Mouse (Mus musculus) MEL (cell line): Measurements from ENCODE around the gene Slc3a2. TPM values are rescaled to one million over a fixed set of nuclear protein-coding genes. Genes with fewer than 3 reads are reported as not detected.
A peak's percentile ranks its signal among the peaks of the same experiment; 100 is the strongest.

Experiments used
- DNase-seq: peaks from one replicate; pipeline ENCODE4 v3.0.0; 2011; ENCODE audit warnings: low read depth, low spot score
- H3K27ac ChIP-seq: 2 replicates; pipeline ENCODE4 v1.5.1; 2012; ENCODE audit warnings: low read depth, mild to moderate bottlenecking, control low read depth, low read length, moderate library complexity; ENCODE audit not compliant: control insufficient read depth
- H3K27me3 ChIP-seq, 2 experiments: fragments of 150-350 bp in 1 of 2; sonication (generic) in 1 of 2; 2 replicates each; pipeline ENCODE4 v1.6.1; 2012; ENCODE audit warnings: low read length in 2 of 2, mild to moderate bottlenecking in 2 of 2, improper control_type of control experiment in 1 of 2, moderate library complexity in 1 of 2; ENCODE audit not compliant: insufficient read depth in 2 of 2, control insufficient read depth in 1 of 2
- H3K36me3 ChIP-seq, 2 experiments: 2 replicates each; pipeline ENCODE4 v1.6.1; 2012 to 2014; ENCODE audit warnings: low read length in 2 of 2, improper control_type of control experiment in 1 of 2, inconsistent platforms in 1 of 2, mild to moderate bottlenecking in 1 of 2; ENCODE audit not compliant: insufficient read depth in 2 of 2, control insufficient read depth in 1 of 2
- H3K4me1 ChIP-seq, 2 experiments: fragments of 150-350 bp in 1 of 2; sonication (generic) in 1 of 2; 2 replicates each; pipeline ENCODE4 v1.6.1; 2012; ENCODE audit warnings: low read length in 2 of 2, improper control_type of control experiment in 1 of 2, mild to moderate bottlenecking in 1 of 2; ENCODE audit not compliant: insufficient read depth in 2 of 2, control insufficient read depth in 1 of 2
- H3K4me3 ChIP-seq, 2 experiments: fragments of 150-350 bp in 1 of 2; sonication (generic) in 1 of 2; 2 replicates each; pipeline ENCODE4 v1.5.1; 2012; ENCODE audit warnings: low read depth in 2 of 2, low read length in 2 of 2, mild to moderate bottlenecking in 2 of 2, moderate library complexity in 2 of 2, control low read depth in 1 of 2, improper control_type of control experiment in 1 of 2; ENCODE audit not compliant: control insufficient read depth in 1 of 2, insufficient read depth in 1 of 2
- H3K79me2 ChIP-seq: 2 replicates; pipeline ENCODE4 v1.6.1; 2012; ENCODE audit warnings: mild to moderate bottlenecking, low read length, moderate library complexity; ENCODE audit not compliant: control insufficient read depth, poor library complexity, insufficient read depth
- H3K9ac ChIP-seq: 2 replicates; pipeline ENCODE4 v1.6.1; 2012; ENCODE audit warnings: low read depth, mild to moderate bottlenecking, control low read depth, low read length, moderate library complexity; ENCODE audit not compliant: control insufficient read depth, poor library complexity, severe bottlenecking
- H3K9me3 ChIP-seq: fragments of 150-350 bp; sonication (generic); replicated peaks from 2 replicates; pipeline ENCODE4 v1.6.1; 2012; ENCODE audit warnings: mild to moderate bottlenecking, low read length, improper control_type of control experiment, moderate library complexity; ENCODE audit not compliant: insufficient read depth
- BHLHE40 ChIP-seq: IDR thresholded peaks from 2 replicates; pipeline ENCODE4 v1.6.1; 2012; ENCODE audit warnings: low read depth, mild to moderate bottlenecking, inconsistent platforms, low read length, improper control_type of control experiment, borderline replicate concordance
- CHD1 ChIP-seq: IDR thresholded peaks from 2 replicates; pipeline ENCODE4 v1.6.1; 2012; ENCODE audit warnings: low read depth, mild to moderate bottlenecking, inconsistent platforms, low read length, improper control_type of control experiment
- CHD2 ChIP-seq: IDR thresholded peaks from 2 replicates; pipeline ENCODE4 v1.6.1; 2011; ENCODE audit warnings: low read length, improper control_type of control experiment
- CTCF ChIP-seq, 3 experiments: IDR thresholded peaks in 2 of 3; conservative IDR thresholded peaks in 1 of 3; 2 replicates each; pipeline ENCODE4 v1.5.1; 2011 to 2012; ENCODE audit warnings: low read length in 3 of 3, low read depth in 2 of 3, mild to moderate bottlenecking in 2 of 3, improper control_type of control experiment in 1 of 3, inconsistent platforms in 1 of 3, mixed read lengths in 1 of 3, moderate library complexity in 1 of 3; ENCODE audit not compliant: control insufficient read depth in 1 of 3, insufficient read depth in 1 of 3, poor library complexity in 1 of 3, severe bottlenecking in 1 of 3
- ELF1 ChIP-seq: IDR thresholded peaks from 2 replicates; pipeline ENCODE4 v1.6.1; 2014; ENCODE audit warnings: low read depth, mild to moderate bottlenecking, inconsistent platforms, low read length, improper control_type of control experiment, moderate library complexity
- EP300 ChIP-seq, 2 experiments: IDR thresholded peaks; 2 replicates each; pipeline ENCODE4 v1.6.1; 2011; ENCODE audit warnings: improper control_type of control experiment in 2 of 2, low read length in 2 of 2, low read depth in 1 of 2, mild to moderate bottlenecking in 1 of 2
- ETS1 ChIP-seq: IDR thresholded peaks from 2 replicates; pipeline ENCODE4 v1.6.1; 2012; ENCODE audit warnings: low read depth, mild to moderate bottlenecking, inconsistent platforms, low read length, improper control_type of control experiment, moderate library complexity
- GABPA ChIP-seq: IDR thresholded peaks from 2 replicates; pipeline ENCODE4 v1.6.1; 2012; ENCODE audit warnings: low read depth, mild to moderate bottlenecking, inconsistent platforms, low read length, improper control_type of control experiment, moderate library complexity
- GATA1 ChIP-seq: IDR thresholded peaks from 2 replicates; pipeline ENCODE4 v1.6.1; 2011; ENCODE audit warnings: low read depth, low read length, improper control_type of control experiment
- HCFC1 ChIP-seq: IDR thresholded peaks from 2 replicates; pipeline ENCODE4 v1.6.1; 2012; ENCODE audit warnings: low read depth, mild to moderate bottlenecking, inconsistent platforms, low read length, improper control_type of control experiment, moderate library complexity
- KAT2A ChIP-seq: conservative IDR thresholded peaks from 2 replicates; pipeline ENCODE4 v1.6.1; 2012; ENCODE audit warnings: low read depth, low read length, improper control_type of control experiment, inconsistent platforms
- MAFK ChIP-seq: IDR thresholded peaks from 2 replicates; pipeline ENCODE4 v1.6.1; 2011; ENCODE audit warnings: low read depth, mild to moderate bottlenecking, low read length, improper control_type of control experiment, borderline replicate concordance
- MAX ChIP-seq: IDR thresholded peaks from 2 replicates; pipeline ENCODE4 v1.6.1; 2011; ENCODE audit warnings: low read length, improper control_type of control experiment
- MAZ ChIP-seq: IDR thresholded peaks from 2 replicates; pipeline ENCODE4 v1.6.1; 2012; ENCODE audit warnings: low read depth, mild to moderate bottlenecking, inconsistent platforms, low read length, improper control_type of control experiment
- MEF2A ChIP-seq: IDR thresholded peaks from 2 replicates; pipeline ENCODE4 v1.6.1; 2014; ENCODE audit warnings: low read depth, mild to moderate bottlenecking, inconsistent platforms, low read length, improper control_type of control experiment; ENCODE audit not compliant: poor library complexity, insufficient replicate concordance, severe bottlenecking; ENCODE audit errors: extremely low read depth
- MYB ChIP-seq: IDR thresholded peaks from 2 replicates; pipeline ENCODE4 v1.6.1; 2011; ENCODE audit warnings: mild to moderate bottlenecking, low read depth, low read length, improper control_type of control experiment
- MYC ChIP-seq: IDR thresholded peaks from 2 replicates; pipeline ENCODE4 v1.6.1; 2011; ENCODE audit warnings: low read depth, mild to moderate bottlenecking, low read length, improper control_type of control experiment, moderate library complexity
- NELFE ChIP-seq: IDR thresholded peaks from 2 replicates; pipeline ENCODE4 v1.6.1; 2011; ENCODE audit warnings: low read depth, low read length, improper control_type of control experiment
- NRF1 ChIP-seq: IDR thresholded peaks from 2 replicates; pipeline ENCODE4 v1.6.1; 2014; ENCODE audit warnings: low read depth, mild to moderate bottlenecking, inconsistent platforms, low read length, improper control_type of control experiment, moderate library complexity; ENCODE audit not compliant: poor library complexity, insufficient read depth, severe bottlenecking
- POLR2A ChIP-seq, 2 experiments: IDR thresholded peaks; 2 replicates each; pipeline ENCODE4 v1.6.1; 2011 to 2012; ENCODE audit warnings: low read length in 2 of 2, mild to moderate bottlenecking in 2 of 2, control low read depth in 1 of 2, improper control_type of control experiment in 1 of 2, low read depth in 1 of 2, moderate library complexity in 1 of 2; ENCODE audit not compliant: control insufficient read depth in 1 of 2, insufficient read depth in 1 of 2, poor library complexity in 1 of 2
- POLR2AphosphoS2 ChIP-seq: IDR thresholded peaks from 2 replicates; pipeline ENCODE4 v1.6.1; 2011; ENCODE audit warnings: low read length, improper control_type of control experiment
- POLR2AphosphoS5 ChIP-seq: IDR thresholded peaks from 2 replicates; pipeline ENCODE4 v1.6.1; 2012; ENCODE audit warnings: low read depth, borderline replicate concordance, mild to moderate bottlenecking, inconsistent platforms, low read length, moderate library complexity, mixed read lengths
- RAD21 ChIP-seq: IDR thresholded peaks from 2 replicates; pipeline ENCODE4 v1.6.1; 2011; ENCODE audit warnings: mild to moderate bottlenecking, low read depth, low read length, improper control_type of control experiment
- SIN3A ChIP-seq: IDR thresholded peaks from 2 replicates; pipeline ENCODE4 v1.6.1; 2012; ENCODE audit warnings: low read length, improper control_type of control experiment, inconsistent platforms
- SMC3 ChIP-seq: IDR thresholded peaks from 2 replicates; pipeline ENCODE4 v1.6.1; 2011; ENCODE audit warnings: low read depth, low read length, improper control_type of control experiment
- TAL1 ChIP-seq: IDR thresholded peaks from 2 replicates; pipeline ENCODE4 v1.6.1; 2012; ENCODE audit warnings: mild to moderate bottlenecking, inconsistent platforms, low read length, moderate library complexity, mixed read lengths
- TBP ChIP-seq: IDR thresholded peaks from 2 replicates; pipeline ENCODE4 v1.8.0; 2011; ENCODE audit warnings: low read depth, low read length, improper control_type of control experiment
- TCF12 ChIP-seq: IDR thresholded peaks from 2 replicates; pipeline ENCODE4 v1.6.1; 2014; ENCODE audit warnings: low read depth, mild to moderate bottlenecking, inconsistent platforms, low read length, improper control_type of control experiment, moderate library complexity
- UBTF ChIP-seq: IDR thresholded peaks from 2 replicates; pipeline ENCODE4 v1.6.1; 2012; ENCODE audit warnings: low read depth, mild to moderate bottlenecking, inconsistent platforms, low read length, improper control_type of control experiment, moderate library complexity, borderline replicate concordance; ENCODE audit not compliant: insufficient read depth
- USF1 ChIP-seq: IDR thresholded peaks from 2 replicates; pipeline ENCODE4 v1.6.1; 2014; ENCODE audit warnings: low read depth, mild to moderate bottlenecking, inconsistent platforms, low read length, improper control_type of control experiment, moderate library complexity
- ZMIZ1 ChIP-seq: IDR thresholded peaks from 2 replicates; pipeline ENCODE4 v1.6.1; 2012; ENCODE audit warnings: low read depth, mild to moderate bottlenecking, inconsistent platforms, low read length, improper control_type of control experiment, moderate library complexity
- ZNF384 ChIP-seq: IDR thresholded peaks from 2 replicates; pipeline ENCODE4 v1.6.1; 2012; ENCODE audit warnings: low read depth, mild to moderate bottlenecking, inconsistent platforms, low read length, improper control_type of control experiment
- polyA plus RNA-seq, 2 experiments: library from polyadenylated mRNA; stranded (reverse) in 1 of 2; unstranded in 1 of 2; fragments of >175 nt in 1 of 2; fragments of >200 nt in 1 of 2; gene quantifications; 2 replicates each; pipeline versions ENCODE4 v1.2.1 to v1.2.4; 2012; ENCODE audit warnings: low replicate concordance in 2 of 2, low read depth in 1 of 2; ENCODE audit not compliant: insufficient read length in 2 of 2, insufficient read depth in 1 of 2, missing spikeins in 1 of 2
- total RNA-seq: library from RNA; depleted of rRNA; stranded (reverse); fragments of 300-350 nt; gene quantifications from 2 replicates; pipeline ENCODE4 v1.2.3, GENCODE M21; 2012

The Slc3a2 gene
- total and polyA plus RNA-seq, 3 experiments = 164 to 670 (median 428) TPM

GRCm38 (mm10) chr19:8712870-8713305, 10.3 kb downstream of the Slc3a2 start (continued):
- TF ChIP-seq KAT2A (peak; percentile 64), HCFC1 (peak; percentile 75), MYC (peak; percentile 98), MAFK (peak; percentile 93), NELFE (peak; percentile 18), ZNF384 (peak; percentile 91), POLR2AphosphoS5 (no peak), MYB (no peak), ETS1 (peak; percentile 89), UBTF (no peak)

GRCm38 (mm10) chr19:8711949-8712869, 11.0 kb downstream of the Slc3a2 start:
- H3K4me1 ChIP-seq = peaks cover 5 to 31% of the 10 kb centered on the region in 2 experiments; a peak in 3 of 4 replicates
- DNase-seq = peak; percentile 78
- peak overlapping the region; percentile 91 for H3K27ac ChIP-seq
- H3K4me3 ChIP-seq = peak overlapping the region; percentile 82 to 88
- H3K79me2 ChIP-seq = peaks cover 34% of the 10 kb centered on the region
- no peaks in the 10 kb centered on the region for H3K9me3 ChIP-seq
- H3K27me3 ChIP-seq = no peaks in the 10 kb centered on the region
- peaks cover 19 to 33% of the 10 kb centered on the region in 2 experiments for H3K36me3 ChIP-seq
- peak overlapping the region; percentile 90 for H3K9ac ChIP-seq
- peak; percentile 95; the same call in 1 of the 2 replicates for TF ChIP-seq CHD1
- TF ChIP-seq ETS1 = peak; percentile 60
- no peak for TF ChIP-seq NRF1
- no peak for TF ChIP-seq SMC3
- no peak; a peak in 1 of 4 replicates for TF ChIP-seq POLR2A (IDR thresholded peaks at IDR 0.05; ENCODE audit: control insufficient read depth in 1 of 2, insufficient read depth in 1 of 2, low read depth in 1 of 2, low read length in 2 of 2, poor library complexity in 1 of 2)
- TF ChIP-seq HCFC1 = no peak
- TF ChIP-seq TCF12 = no peak
- TF ChIP-seq MAZ = no peak
- TF ChIP-seq TAL1 = no peak
- no peak for TF ChIP-seq ELF1
- TF ChIP-seq MEF2A = no peak
- no peak for TF ChIP-seq ZNF384
- TF ChIP-seq POLR2AphosphoS2 = peak; percentile 71; the same call in 1 of the 2 replicates
- TF ChIP-seq ZMIZ1 = no peak; the same call in 1 of the 2 replicates
- TF ChIP-seq GABPA = no peak
- TF ChIP-seq USF1 = no peak
- no peak for TF ChIP-seq EP300 (IDR thresholded peaks at IDR 0.05; ENCODE audit: low read depth in 1 of 2, low read length in 2 of 2)
- TF ChIP-seq MAX = 0 out of 2 replicates have a peak, but pooled peaks have one; percentile 14
- no peak for TF ChIP-seq RAD21
- TF ChIP-seq CHD2 = no peak
- peak; percentile 67 for TF ChIP-seq TBP
- TF ChIP-seq GATA1 = no peak
- no peak for TF ChIP-seq KAT2A
- TF ChIP-seq MYC = no peak
- TF ChIP-seq MYB = no peak
- peak; percentile 64 for TF ChIP-seq SIN3A
- no peak for TF ChIP-seq CTCF (IDR thresholded peaks at IDR 0.05 in 2 of 3, conservative IDR thresholded peaks at IDR 0.05 in 1 of 3; ENCODE audit: control insufficient read depth in 1 of 3, insufficient read depth in 1 of 3, low read depth in 2 of 3, low read length in 3 of 3, poor library complexity in 1 of 3, severe bottlenecking in 1 of 3)
- TF ChIP-seq BHLHE40 = no peak
- TF ChIP-seq MAFK = no peak
- no peak for TF ChIP-seq UBTF
